Mouse (Mus musculus) myocyte (in vitro differentiated cells): ENCODE results near the gene Cfap54.

ENCODE experiments used
- CEBPB ChIP-seq: IDR thresholded peaks from 2 replicates; pipeline ENCODE4 v1.6.1; 2011; ENCODE audit warnings: mild to moderate bottlenecking, moderate library complexity; ENCODE audit not compliant: poor library complexity, insufficient read depth, severe bottlenecking
- E2F4 ChIP-seq: IDR thresholded peaks from one replicate; pipeline ENCODE4 v1.6.1; 2011; ENCODE audit warnings: mild to moderate bottlenecking, control low read depth, moderate library complexity; ENCODE audit not compliant: insufficient read depth
- MAX ChIP-seq: IDR thresholded peaks from one replicate; pipeline ENCODE4 v1.6.1; 2011; ENCODE audit warnings: low read depth, mild to moderate bottlenecking, control low read depth
- MYOD1 ChIP-seq, 3 experiments: IDR thresholded peaks; one replicate each; pipeline ENCODE4 v1.6.1; 2011; ENCODE audit warnings: control low read depth in 2 of 3, low read depth in 2 of 3, mild to moderate bottlenecking in 2 of 3, moderate library complexity in 1 of 3; ENCODE audit not compliant: insufficient read length in 2 of 3, control insufficient read depth in 1 of 3
- MYOG ChIP-seq, 3 experiments: IDR thresholded peaks; one replicate each; pipeline ENCODE4 v1.6.1; 2011; ENCODE audit warnings: control low read depth in 2 of 3, low read depth in 2 of 3, mild to moderate bottlenecking in 2 of 3; ENCODE audit not compliant: insufficient read length in 2 of 3, control insufficient read depth in 1 of 3, insufficient read depth in 1 of 3
- POLR2A ChIP-seq: IDR thresholded peaks from one replicate; pipeline ENCODE4 v1.6.1; 2011; ENCODE audit warnings: low read depth, mild to moderate bottlenecking, control low read depth, moderate library complexity; ENCODE audit not compliant: insufficient read length
- POLR2AphosphoS2 ChIP-seq: IDR thresholded peaks from one replicate; pipeline ENCODE4 v1.6.1; 2011; ENCODE audit warnings: low read depth, control low read depth; ENCODE audit not compliant: insufficient read length
- REST ChIP-seq: IDR thresholded peaks from one replicate; pipeline ENCODE4 v1.6.1; 2011; ENCODE audit warnings: mild to moderate bottlenecking, control low read depth, moderate library complexity; ENCODE audit not compliant: insufficient read depth, insufficient read length
- SRF ChIP-seq: IDR thresholded peaks from one replicate; pipeline ENCODE4 v1.6.1; 2011; ENCODE audit warnings: low read depth; ENCODE audit not compliant: control insufficient read depth, insufficient read length
- TCF12 ChIP-seq: IDR thresholded peaks from one replicate; pipeline ENCODE4 v1.6.1; 2011; ENCODE audit warnings: mild to moderate bottlenecking, control low read depth; ENCODE audit not compliant: poor library complexity, insufficient read depth, severe bottlenecking
- USF1 ChIP-seq: IDR thresholded peaks from one replicate; pipeline ENCODE4 v1.6.1; 2011; ENCODE audit warnings: low read depth, mild to moderate bottlenecking, control low read depth, moderate library complexity

DNA sequence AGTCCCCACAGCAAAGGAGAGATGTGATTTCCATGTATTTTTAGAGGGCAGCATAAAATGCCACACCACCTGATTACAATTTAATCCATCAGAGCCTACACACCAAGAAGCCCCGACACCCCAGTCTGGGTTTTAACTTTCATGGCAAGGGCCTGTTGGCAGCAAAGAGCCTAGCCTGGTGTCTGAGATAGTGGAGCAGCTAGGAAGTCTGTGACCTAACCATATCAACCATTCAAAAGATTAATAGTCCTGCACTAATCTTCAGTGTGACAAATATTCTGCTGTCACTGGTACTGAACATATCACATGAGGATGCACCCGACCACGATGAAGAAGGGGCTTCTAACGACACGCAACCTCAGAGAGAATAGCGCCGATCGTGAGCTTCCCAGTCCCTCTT, 58.1 kb downstream of the Cfap54 start:
- no peak for TF ChIP-seq POLR2A
- no peak for TF ChIP-seq POLR2AphosphoS2
- TF ChIP-seq E2F4 = no peak
- no peak for TF ChIP-seq USF1
- TF ChIP-seq REST = no peak
- TF ChIP-seq MAX = no peak
- no peak for TF ChIP-seq CEBPB
- TF ChIP-seq TCF12 = no peak
- TF ChIP-seq MYOG (IDR thresholded peaks at IDR 0.05; ENCODE audit: control insufficient read depth in 1 of 3, insufficient read depth in 1 of 3, insufficient read length in 2 of 3, low read depth in 2 of 3) = no peak
- no peak for TF ChIP-seq MYOD1 (IDR thresholded peaks at IDR 0.05; ENCODE audit: control insufficient read depth in 1 of 3, insufficient read length in 2 of 3, low read depth in 2 of 3)
- no peak for TF ChIP-seq SRF
